Mouse (Mus musculus): ENCODE results near the gene Isca2. TPM values are rescaled to one million over a fixed set of nuclear protein-coding genes. Genes with fewer than 3 reads are reported as not detected.

Isca2 gene
- total RNA-seq (2023): 10 to 100 TPM; 56.2 to 59.4 TPM

DNA sequence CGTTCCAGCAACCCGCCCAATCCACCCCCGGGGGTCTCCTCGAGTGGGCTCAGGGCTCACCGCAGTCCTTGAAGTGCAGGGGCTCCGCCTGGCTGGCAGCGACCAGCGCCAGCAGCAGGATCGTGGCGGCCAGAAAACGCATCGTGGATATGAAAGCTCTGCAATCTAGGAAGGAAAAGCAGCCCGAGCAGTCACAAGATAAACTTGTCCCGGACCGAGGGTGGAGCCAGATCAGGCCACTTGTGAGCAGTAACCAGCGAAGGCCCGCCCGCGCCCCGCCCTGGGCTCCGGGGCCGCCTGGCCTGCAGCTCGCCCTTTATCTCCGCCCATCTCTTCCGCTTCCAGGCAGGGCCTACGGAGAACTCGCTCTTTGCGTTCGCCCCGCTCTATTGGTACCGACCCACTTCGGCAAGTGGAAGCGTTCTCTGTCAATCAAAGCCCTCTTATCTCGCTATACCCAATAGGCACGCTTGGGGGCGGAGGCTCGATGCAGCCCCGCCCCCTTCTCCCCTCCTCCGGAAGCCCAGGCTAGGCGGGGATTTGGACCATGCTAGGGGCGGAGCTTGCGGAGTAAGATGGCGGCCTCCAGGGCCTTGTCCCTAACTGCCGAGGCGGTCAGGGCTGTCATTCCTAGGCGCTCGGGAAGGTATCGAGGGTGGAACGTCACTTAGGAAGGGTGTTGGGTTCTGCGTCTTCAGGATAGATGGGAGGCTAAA lies at the start of gene Isca2, which contains the start of gene Npc2:
Gene Isca2 (plus strand): TSS at position 526 of the 716 bp plus-strand sequence.
Gene Npc2 (minus strand): TSS at position 427 of the 716 bp plus-strand sequence.

Other genes starting within 250 kb of the Isca2 start
- gene Vsx2, start 203.5 kb upstream of the Isca2 start, total RNA-seq (2023): not detected
- 10 to 100 TPM; 20.2 to 21.8 TPM for gene Abcd4, start 155.8 kb upstream of the Isca2 start, total RNA-seq (2023)
- gene Vrtn, start 132.2 kb upstream of the Isca2 start, total RNA-seq (2023): not detected
- gene Syndig1l, start 74.4 kb upstream of the Isca2 start, total RNA-seq (2023): not detected
- gene Npc2, start 99 bp upstream of the Isca2 start, total RNA-seq (2023): 10 to 100 TPM; 47.3 to 49.4 TPM
- not detected for gene Ltbp2, start 103.3 kb downstream of the Isca2 start, total RNA-seq (2023)
- 10 to 100 TPM; 89.7 to 90.9 TPM for gene Fcf1, start 197.6 kb downstream of the Isca2 start, total RNA-seq (2023)
- 10 to 100 TPM; 51.1 to 51.7 TPM for gene Arel1, start 197.6 kb downstream of the Isca2 start, total RNA-seq (2023)
- 100 to 1,000 TPM in 1 of 2 experiments, 10 to 100 TPM in 1; 93.4 to 107 TPM for gene Ylpm1, start 223.1 kb downstream of the Isca2 start, total RNA-seq (2023)